Mouse (Mus musculus) brain, adult 2 months (tissue): ENCODE data around the gene Ptpn6.

Source experiments
- DNase-seq: peaks from one replicate; pipeline ENCODE4 v3.0.0; 2011; ENCODE audit warnings: low read depth, low spot score

Gene Ptpn6

DNA sequence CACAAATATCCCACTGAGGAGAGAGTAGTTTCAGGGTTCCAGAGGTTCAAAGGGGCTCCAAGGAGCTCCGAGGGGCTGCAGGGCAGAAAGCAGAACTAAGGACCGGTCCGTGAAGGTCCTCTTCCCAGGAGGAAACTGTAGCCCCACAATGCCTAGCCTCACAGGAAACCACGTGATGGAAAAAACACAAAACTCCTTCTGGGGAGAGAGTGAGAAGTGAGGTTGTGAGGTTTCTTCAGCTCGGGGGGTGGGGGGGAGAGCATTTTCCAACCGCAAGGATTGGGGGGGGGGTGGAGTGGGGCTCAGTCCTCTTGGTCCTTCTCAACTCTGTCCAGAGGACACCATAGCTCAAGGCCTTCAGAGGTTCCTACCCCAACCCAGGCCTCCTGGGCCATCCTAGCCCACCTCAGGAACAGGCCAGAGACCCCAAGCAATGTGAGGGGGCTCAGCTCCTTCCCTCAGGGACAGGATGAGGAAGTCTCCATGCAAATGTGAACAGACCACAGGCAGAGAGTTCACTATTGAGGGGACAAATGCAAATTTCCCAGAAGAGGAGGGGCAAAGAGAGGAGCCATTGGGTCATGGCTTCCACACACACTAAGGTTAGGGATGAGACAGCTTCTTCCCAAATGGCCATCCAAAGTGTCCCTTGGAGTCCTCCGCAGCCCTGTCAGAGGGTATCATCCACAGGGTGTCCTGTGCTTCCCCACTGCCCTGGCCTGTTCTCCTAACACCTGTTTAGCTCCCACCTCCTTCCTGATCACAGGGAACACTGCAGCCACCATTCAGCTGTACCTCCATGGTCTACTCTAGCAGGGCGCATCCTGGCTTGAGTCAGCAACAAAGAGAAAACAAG lies 8.4 kb downstream of the Ptpn6 start:
- peak; percentile 50 for DNase-seq

DNA sequence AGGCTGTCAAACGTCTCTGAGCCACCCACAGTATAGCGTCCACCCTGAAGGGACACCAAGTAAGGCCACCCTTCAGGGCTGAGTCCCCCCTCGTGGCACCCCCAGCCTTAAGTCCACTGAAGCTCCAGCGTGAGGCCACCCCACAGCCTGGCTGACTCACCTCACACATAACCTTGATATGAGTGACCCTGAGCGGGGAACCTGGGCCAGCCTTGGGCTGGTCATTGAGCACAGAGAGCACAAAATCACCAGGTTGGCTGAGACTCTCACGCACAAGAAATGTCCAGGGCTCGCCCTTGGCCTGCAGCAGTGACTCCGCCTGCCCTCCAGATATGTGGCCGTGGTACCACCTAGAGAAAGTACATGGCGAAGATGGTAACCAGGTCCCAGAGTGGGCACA lies 9.9 kb downstream of the Ptpn6 start:
- DNase-seq, result no peak

DNA sequence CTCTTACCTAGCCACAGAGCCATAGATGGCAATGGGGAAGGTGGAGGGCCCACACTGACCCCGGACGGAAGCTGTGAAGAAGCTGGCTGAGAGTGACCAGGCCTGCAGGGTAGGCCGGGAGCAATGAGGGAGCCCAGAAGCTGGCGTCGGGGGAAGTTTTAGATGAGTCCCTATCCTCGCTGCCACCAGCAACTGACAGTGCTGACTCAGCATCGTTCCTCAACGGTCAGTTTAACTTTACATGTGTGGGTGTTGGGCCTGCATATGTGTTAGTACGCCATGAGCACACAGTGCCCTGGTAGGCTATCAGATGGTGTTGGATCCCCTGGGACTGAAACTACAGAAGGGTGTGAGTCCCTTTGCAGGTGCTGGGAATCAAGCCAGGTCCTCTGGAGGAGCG lies 14.0 kb downstream of the Ptpn6 start:
- no peak for DNase-seq

DNA sequence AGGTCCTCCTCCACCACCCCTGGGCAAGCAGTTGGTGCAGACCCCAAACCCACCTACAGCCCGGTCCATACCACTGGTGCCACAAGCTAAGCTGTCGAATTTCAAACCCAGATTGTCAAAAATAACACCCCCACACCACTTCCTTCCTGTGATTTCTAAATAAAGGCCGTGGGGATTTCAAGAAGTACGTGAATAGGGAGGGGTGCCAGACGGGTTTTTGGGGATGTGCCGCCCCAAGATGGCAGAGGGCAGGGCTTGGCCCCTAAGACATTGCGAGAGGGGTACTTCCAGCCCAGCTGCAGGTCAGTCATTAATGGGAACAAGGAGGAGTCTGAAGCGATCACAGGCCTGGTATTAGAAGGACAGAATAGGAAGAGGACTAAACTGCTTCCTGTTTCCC lies 15.0 kb downstream of the Ptpn6 start:
- DNase-seq, result no peak

DNA sequence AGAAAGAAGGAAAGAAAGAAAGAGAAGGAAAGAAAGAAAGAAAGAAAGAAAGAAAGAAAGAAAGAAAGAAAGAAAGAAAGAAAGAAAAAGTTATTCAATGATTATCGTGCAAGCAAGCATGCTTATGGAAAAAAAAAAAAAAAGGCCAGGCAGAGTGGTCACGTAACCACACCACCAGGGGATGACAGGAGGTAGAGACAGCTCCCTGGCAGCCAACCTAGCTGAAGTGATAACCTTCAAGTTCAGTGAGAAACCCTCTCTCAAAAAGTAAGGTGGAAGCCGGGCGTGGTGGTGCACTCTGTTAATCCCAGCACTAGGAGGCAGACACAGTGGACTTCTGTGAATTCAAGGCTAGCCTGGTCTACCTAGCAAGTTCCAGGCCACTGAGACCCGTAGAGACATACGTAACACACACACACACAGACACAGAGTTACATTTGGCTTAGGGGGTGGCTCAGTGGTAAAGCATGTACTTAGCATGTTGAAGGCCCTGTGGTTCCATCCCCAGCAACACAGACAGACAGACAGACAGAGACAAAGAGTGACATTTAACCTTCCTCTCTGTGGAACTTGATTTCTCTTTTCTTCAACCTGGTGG lies 15.5 kb downstream of the Ptpn6 start:
- DNase-seq, result no peak

DNA sequence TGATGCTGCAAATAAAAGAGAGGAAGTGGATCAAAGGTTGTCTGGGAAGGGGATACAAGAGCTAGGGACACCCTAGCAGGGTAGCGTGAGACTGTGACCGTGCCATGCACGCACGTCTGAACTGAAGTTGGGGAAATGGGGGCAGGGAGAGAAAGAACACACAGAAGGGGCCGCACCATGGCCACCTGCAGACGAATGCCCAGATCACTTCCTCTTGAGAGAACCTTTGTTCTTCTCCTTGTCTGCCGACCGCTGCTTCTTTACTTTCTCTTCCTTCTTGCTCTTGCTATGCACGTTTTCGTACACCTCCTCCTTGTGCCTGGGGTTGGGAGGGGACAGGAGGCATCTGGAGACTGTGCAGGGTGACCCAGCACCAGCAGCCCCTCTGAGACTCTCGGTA lies 17.6 kb downstream of the Ptpn6 start:
- no peak for DNase-seq

DNA sequence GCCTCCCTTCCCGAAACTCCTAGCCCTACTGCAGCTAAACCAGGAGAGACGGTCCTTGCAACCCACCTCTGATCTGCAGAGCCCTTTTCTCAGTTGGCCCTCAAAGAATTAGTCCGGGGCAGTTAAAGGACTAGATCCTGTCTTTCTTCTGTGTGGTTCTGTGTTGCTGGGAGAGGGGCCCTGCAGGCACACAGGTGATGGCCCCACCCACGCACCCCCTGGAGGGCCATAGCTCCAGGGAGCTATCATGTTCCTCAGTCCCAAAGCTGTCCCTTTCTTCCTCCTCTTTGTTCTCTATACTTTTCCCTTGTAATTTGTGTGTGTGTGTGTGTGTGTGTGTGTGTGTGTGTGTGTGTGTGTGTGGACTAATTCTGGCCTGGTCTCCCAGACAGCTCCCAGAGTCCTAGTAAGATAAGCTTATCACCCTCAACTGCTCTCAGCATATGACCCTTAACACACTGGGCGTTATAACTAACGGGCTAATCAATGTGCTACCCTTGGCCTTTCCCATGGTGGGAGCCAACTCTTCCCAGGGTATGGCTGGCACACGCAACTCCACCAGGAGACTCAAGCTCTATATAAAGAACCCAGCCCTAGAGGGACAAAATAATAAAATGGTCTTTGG lies 19.0 kb downstream of the Ptpn6 start:
- DNase-seq, result no peak

DNA sequence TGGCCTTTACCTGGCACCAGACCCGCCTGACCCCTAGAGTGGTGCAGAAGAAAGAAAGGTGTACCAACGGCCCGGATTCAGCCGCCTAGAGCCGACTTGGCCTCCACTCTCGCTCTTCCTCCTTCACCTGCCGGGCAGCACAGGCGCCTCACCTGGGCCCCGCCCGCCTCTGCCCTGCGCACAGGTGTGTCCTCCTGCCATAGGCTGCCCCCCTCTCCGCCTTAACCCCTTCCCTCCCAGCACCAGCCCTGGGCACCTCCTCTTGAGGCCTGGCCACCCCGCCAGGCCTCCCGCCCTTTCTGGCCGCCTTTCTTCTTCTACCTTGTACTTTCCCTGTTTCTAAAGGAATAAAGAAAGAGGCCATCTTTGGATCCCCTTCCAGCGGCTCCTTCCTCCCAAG lies 19.8 kb downstream of the Ptpn6 start:
- DNase-seq, result no peak

DNA sequence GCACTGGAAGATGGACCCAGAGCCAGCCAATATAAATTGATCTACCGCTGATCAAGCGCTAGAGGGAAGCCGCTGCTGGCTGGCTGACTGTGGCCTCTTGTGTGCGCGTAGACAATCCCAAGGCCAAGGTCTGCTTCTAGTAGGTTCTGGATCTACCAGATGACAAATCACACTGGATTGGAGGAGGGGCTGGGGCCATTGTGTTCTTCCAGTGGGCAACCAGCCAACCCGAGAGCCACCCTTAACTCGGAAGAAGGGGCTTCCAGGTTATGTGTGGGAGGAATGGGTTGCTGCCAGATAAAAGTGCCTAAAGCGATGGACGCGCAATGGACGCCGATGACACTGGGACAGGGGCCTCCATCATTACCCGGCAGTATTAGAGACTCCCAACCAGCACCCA lies 20.5 kb downstream of the Ptpn6 start:
- DNase-seq, result no peak

DNA sequence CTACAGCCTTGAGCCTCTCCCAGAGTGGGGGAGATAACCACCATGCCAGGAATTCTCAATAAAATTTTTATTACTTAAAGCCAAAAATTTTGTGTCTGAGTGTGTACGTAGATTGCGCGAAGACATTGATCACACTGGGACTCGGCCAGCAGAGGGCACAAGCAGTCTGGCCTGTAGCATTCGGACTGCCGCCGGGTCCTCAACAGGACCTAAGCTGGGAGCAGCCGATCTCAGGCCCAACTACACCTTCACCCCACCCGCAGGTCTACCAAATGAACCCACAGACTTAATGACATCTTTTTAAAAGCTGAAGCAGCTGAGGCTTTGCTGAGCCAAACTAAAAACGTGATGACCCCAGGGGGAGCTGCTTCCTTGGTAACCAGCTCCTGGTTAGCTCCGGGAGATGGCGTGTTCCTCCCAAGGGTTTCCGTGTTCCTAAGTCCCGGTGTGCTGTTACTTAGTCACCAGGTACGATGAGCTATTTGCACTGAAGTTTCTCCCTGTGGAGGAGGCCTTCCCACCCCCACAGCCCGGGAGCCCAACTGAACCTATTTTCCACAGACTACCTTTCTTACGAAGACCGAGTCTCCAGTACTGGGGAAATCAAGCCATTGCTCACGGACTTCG lies 21.5 kb downstream of the Ptpn6 start:
- DNase-seq, result peak; percentile 80

DNA sequence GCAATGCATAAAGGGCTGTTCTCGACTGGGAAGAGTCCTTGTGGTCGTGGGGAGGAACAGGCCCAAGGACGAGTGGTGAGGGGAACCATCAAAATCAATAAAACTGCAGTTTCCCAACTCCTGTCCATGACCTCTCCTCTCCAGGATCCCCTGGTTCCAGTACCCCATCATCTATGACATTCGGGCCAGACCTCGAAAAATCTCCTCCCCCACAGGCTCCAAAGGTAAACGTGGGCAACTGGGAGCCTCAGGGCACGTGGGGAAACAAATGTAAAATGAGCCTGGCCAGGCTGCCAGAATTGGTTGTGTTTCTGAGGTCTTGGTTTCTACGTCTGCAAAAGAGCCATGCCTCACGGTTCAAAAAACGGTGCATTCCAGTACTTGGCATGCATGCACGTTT lies 25.6 kb downstream of the Ptpn6 start:
- DNase-seq, result no peak

DNA sequence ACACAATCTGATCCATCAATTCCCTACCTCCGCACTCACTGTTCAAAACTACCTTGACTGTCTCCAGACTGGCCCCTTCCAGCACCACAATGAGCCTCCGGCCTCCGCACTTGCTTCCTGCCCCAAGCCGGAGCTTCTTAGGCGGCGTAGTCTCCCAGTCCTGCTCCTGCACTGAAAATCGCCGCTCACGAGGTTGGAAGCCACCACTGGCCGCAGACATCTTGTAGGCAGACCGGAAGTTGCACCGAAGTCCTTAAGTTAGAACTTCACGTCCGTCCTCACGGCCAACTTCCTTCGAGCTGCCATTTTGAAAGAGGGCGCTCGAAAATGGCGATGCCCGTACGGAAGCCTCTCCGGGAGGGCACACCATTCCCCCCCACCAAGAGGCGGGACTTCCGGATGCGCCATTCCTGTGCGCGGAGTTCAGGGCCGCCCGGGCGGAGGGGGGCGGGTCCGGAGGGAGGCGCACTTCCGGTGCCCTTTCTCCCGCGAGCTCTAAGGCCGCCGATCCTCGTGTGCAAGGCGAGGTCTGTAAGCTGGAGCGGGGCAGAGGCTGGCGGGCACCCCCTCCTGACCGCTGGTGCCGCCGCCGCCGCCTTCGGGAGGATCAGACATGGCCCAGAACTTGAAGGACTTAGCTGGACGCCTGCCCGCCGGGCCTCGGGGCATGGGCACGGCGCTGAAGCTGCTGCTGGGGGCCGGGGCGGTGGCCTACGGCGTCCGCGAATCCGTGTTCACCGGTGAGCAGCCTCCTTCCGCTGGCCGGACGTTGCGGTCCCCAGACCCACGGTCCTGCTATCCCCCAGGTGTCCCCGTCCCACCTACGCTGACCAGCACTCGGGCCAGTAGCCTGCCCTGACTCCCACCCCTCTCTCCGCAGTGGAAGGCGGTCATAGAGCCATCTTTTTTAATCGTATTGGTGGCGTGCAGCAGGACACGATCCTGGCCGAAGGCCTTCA lies 26.4 kb downstream of the Ptpn6 start, which contains the start of the genes Emg1 and Phb2:
Gene Emg1, minus strand, starts transcription at position 355 of the 959 bp plus-strand sequence.
Gene Phb2, plus strand, starts transcription at position 513 of the 959 bp plus-strand sequence.
- DNase-seq, result peak; percentile 99

DNA sequence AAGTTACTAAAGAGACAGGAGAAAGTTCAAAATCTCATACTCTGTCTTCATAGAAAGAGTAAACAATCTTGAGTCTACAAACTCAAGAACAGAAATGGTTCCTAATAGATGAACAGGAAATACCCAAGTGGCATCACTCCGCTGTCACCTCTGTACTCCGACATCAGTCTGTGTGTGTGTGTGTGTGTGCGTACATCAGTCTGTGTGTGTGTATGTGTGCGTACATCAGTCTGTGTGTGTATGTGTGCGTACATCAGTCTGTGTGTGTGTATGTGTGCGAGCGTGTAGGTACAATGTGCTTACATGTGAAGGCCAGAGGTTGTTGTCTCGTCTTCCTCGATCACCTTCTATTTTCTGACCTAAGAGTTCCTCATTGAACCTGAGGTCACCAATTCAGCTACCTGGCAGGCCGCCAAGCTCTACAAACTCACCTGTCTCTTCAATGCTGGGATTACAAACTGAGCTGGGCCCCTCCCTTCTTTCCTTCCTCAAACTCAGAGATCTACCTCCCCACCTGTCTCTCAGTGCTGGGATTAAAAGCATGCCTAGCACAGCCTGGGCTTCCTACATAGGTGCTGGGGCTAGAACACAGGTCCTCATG lies 30.1 kb downstream of the Ptpn6 start:
- no peak for DNase-seq

DNA sequence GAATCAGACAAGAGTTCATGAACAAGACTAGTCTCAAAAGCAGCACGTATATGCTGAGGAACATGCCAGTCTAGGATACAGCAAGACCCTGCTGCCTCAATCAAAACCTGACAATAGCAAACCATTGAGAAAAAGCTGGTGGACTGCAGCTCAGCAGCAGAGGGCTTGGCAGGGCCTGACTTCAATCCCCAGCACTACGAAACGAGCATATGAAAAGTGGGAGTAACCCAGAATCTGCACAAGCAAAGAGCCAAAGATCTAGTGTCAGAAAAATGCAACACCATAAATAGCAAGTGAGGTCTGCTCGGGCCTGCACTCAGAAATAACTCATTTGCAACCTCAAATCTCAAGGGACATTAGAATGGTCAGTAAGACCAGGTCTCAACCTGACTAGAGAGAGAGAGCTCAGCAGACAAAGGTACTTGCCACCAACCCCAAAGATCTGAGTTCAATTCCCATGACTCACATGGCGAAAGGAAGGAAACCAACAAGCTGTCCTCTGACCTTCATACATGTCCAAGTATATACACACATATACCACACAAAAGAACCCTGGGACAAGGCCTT lies 32.4 kb downstream of the Ptpn6 start:
- peak; percentile 27 for DNase-seq

DNA sequence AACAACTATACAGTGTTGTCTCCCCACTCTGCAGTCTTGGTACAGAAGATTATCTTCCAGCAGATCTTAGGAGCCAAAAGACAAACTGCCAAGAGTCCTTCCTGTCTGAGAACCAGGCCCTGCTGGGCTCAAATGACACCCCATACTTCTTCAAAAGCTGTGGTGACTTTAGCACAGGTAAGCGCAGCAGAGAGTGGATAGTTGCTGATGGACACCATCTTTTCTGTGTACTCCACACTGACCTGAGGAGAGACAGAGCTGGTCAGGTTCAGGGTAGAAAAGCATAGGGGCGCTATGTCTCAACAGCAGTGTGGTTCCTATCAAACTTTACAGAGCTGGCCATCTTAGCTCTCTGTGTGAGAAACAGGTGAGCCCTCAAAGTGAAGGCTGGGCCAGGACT lies 34.1 kb downstream of the Ptpn6 start:
- no peak for DNase-seq

DNA sequence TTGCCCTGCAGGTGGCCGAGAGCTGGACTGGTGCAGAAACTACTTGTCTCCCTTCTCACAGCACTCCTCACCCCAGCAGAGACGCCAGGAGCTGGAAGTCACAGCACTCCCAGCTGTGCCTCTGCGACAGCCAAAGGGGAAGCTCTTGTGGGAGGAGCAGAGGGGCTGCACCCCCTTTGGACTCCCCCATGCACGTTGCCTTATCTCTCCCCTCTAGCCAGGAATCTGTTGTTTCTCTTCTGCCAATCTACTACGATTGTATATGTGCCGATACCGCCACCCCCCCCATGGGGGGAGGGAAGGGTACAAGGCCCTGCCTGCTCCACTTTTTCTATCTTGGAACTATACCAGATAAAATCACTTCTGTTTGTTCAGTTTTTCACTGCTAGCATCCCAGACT lies 34.7 kb downstream of the Ptpn6 start:
- DNase-seq, result no peak

DNA sequence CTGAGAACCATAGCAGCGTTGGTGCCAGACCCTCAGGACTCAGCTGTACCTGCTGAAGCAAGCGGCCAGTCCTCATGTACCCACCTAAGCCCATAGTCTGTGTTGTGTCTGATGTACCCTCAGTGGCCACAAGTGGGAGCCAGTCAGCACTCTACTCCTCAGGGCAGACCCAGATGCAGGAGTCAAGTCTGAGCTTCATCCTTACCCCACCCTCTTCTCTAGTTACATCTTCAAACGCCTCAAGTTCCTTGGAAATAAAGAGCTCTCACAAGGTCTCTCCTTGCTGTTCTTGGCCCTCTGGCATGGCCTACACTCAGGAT lies 35.8 kb downstream of the Ptpn6 start:
- DNase-seq, result peak; percentile 80

DNA sequence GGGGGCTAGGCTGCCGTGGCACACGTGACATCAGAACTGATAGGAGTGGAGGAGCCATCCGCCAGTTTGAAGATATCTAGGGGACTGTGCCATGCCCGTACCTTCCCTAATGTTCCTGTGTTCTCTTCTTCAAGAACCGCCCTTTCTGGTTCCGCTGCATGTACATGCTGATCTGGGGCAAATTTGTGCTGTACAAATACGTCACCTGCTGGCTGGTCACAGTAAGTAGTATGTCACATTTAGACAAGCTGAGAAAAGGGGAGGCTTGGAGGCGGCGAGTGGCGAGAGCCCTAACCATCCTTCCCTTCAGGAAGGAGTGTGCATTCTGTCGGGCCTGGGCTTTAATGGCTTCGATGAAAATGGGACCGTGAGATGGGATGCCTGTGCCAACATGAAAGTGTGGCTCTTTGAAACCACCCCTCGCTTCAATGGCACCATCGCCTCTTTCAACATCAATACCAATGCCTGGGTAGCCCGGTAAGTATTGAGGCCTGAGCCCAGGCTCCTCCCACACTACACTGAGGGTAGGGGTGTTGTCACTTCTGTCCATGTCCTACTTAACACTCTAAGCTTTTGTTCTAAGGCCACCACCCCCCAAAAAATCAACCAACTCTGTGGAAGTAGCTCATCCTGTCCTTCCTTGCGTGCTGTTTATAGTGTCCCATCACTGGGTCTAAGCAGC lies 36.3 kb downstream of the Ptpn6 start:
- peak; percentile 45 for DNase-seq

DNA sequence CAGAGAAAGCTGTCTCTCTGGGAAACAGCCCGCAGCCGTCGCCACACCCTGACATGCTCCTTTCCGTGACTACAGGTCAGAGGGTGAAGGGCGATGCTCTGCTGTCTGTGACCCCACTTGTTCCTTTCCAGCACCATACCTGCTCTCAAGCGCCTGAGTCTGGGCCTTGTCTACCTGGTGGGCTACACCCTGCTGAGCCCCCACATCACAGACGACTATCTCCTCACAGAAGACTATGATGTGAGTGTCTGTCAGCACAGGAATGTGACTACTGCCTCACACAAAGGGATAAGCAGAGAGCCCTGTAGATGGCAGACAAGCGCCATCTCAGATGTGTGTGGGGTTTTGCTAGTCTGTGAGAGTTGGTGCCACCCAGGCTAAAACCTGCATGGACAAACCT lies 37.2 kb downstream of the Ptpn6 start:
- peak; percentile 48 for DNase-seq
